Mouse (Mus musculus) right cerebral cortex, postnatal 10 days (tissue): ENCODE data around the gene Adgre5.

ENCODE experiments used
- DNase-seq, 2 experiments: peaks; one replicate each; pipeline ENCODE4 v3.0.0; 2021; ENCODE audit warnings: low spot score in 2 of 2

Gene Adgre5

GRCm38 (mm10) chr8:83740976-83741741, at the start of gene Adgre5:
TSS of gene Adgre5 (minus strand) at chr8:83741326.
- peak in 1 of 2 experiments; percentile 38 for DNase-seq

GRCm38 (mm10) chr8:83789826-83790225, 48.7 kb upstream of the Adgre5 start:
- no peak for DNase-seq

GRCm38 (mm10) chr8:83785046-83785445, 43.9 kb upstream of the Adgre5 start:
- no peak for DNase-seq

- peak; percentile 93 for DNase-seq
Observed at GRCm38 (mm10) chr8:83782832-83783558, 41.9 kb upstream of the Adgre5 start.

GRCm38 (mm10) chr8:83779610-83780009, 38.5 kb upstream of the Adgre5 start:
- DNase-seq, result no peak

- no peak for DNase-seq
Observed at GRCm38 (mm10) chr8:83778051-83778450, 36.9 kb upstream of the Adgre5 start.

GRCm38 (mm10) chr8:83776632-83777031, 35.5 kb upstream of the Adgre5 start:
- no peak for DNase-seq

GRCm38 (mm10) chr8:83774221-83774620, 33.1 kb upstream of the Adgre5 start:
- no peak for DNase-seq

GRCm38 (mm10) chr8:83773452-83773846, 32.3 kb upstream of the Adgre5 start:
- no peak for DNase-seq

GRCm38 (mm10) chr8:83772701-83773451, 31.8 kb upstream of the Adgre5 start:
- peak in 1 of 2 experiments; percentile 38 for DNase-seq

- no peak for DNase-seq
Observed at GRCm38 (mm10) chr8:83771791-83772190, 30.7 kb upstream of the Adgre5 start.

- DNase-seq, result no peak
Observed at GRCm38 (mm10) chr8:83770669-83771068, 29.5 kb upstream of the Adgre5 start.

- DNase-seq, result no peak
Observed at GRCm38 (mm10) chr8:83769720-83770119, 28.6 kb upstream of the Adgre5 start.

GRCm38 (mm10) chr8:83768526-83768925, 27.4 kb upstream of the Adgre5 start:
- no peak for DNase-seq

GRCm38 (mm10) chr8:83767442-83767841, 26.3 kb upstream of the Adgre5 start:
- DNase-seq, result no peak

GRCm38 (mm10) chr8:83765663-83766062, 24.5 kb upstream of the Adgre5 start:
- DNase-seq, result no peak

- no peak for DNase-seq
Observed at GRCm38 (mm10) chr8:83764717-83765116, 23.6 kb upstream of the Adgre5 start.

- DNase-seq, result no peak
Observed at GRCm38 (mm10) chr8:83764116-83764515, 23.0 kb upstream of the Adgre5 start.

- no peak for DNase-seq
Observed at GRCm38 (mm10) chr8:83759231-83759759, 18.2 kb upstream of the Adgre5 start.

- DNase-seq, result no peak
Observed at GRCm38 (mm10) chr8:83758298-83758697, 17.2 kb upstream of the Adgre5 start.

GRCm38 (mm10) chr8:83757084-83757607, 16.0 kb upstream of the Adgre5 start:
- no peak for DNase-seq

- DNase-seq, result no peak
Observed at GRCm38 (mm10) chr8:83756273-83756672, 15.1 kb upstream of the Adgre5 start.
